Mouse (Mus musculus) cerebral cortex, adult 2 months (tissue): ENCODE data around the gene 1500009C09Rik.

Source experiments
- WGBS: fragments of 180-500 bp; shearing (Covaris S2); methylation state at CpG from one replicate; pipeline ENCODE4 v1.1.7; 2018; 5-methylcytosine and 5-hydroxymethylcytosine counted together

1500009C09Rik gene

GRCm38 (mm10) chr15:82252097-82252496 lies at the start of gene 1500009C09Rik:
Gene 1500009C09Rik (plus strand): TSS chr15:82252397.
- 94% methylated on average over 6 of the region's 6 CpGs for WGBS

- 89% methylated on average over 10 of the region's 10 CpGs for WGBS
Measured at GRCm38 (mm10) chr15:82203090-82203489, 49.1 kb upstream of the 1500009C09Rik start.

GRCm38 (mm10) chr15:82203611-82204351 lies 48.4 kb upstream of the 1500009C09Rik start:
- WGBS, result 64% methylated on average over 20 of the region's 20 CpGs

DNA sequence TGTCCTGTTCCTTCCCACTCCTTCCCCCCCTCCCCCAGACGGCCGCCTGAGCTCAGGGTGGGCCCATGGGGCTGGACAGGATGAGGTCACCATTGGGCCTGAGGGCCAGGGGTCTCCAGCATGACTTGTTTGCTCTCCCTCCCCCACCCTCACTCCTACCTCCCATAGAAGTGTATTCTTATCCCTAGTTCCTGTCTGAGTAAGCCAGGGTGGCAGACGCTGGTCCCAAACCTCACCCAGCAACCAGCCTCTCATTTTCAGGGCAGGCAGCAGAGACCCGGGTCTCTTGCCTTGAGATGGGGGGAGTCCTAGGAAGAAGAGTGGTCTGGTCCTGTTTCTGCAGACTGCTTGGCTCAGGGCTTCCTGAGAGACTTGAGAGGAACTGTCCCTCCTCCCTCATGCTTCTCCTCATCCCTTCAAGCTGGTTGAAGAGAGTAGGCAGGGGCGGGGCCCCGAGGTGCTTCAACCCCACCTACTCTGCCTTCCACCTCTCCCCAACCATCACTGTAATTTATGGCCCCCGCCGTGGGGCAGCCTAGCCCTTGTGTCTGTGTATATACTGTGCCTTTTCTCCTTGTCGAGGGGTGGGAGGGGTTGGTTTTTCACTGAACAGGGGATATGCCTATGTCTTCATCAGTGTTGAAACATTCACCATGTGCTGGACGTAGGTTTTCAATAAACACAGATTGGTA lies 47.4 kb upstream of the 1500009C09Rik start:
- WGBS, result 62% methylated on average over 10 of the region's 10 CpGs

GRCm38 (mm10) chr15:82206365-82207104 lies 45.7 kb upstream of the 1500009C09Rik start:
- 47% methylated on average over 9 of the region's 9 CpGs for WGBS

GRCm38 (mm10) chr15:82207105-82207459 lies 45.1 kb upstream of the 1500009C09Rik start:
- WGBS, result 42% methylated on average over 34 of the region's 34 CpGs

- WGBS, result 37% methylated on average over 30 of the region's 30 CpGs
Measured at GRCm38 (mm10) chr15:82207504-82208219, 44.5 kb upstream of the 1500009C09Rik start.

DNA sequence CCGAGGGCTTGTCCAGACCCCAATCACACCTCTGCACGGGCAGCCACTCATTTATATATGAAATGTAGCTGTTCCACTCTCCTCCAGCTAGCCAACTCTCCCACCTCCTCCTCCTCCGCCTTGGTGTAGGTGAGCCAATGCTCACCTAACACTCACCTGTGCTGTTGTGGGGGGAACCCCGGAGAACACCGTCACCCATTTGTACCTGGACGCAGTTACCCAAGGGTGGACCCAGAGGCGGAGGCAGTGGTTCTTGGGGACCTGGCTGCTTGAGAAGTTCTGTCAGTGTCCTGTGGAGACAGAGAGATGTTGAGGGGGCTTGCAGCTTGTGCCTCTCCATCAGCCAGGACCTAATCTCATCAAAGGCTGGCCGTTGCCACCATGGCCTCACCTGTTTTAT lies 43.9 kb upstream of the 1500009C09Rik start:
- WGBS, result 84% methylated on average over 8 of the region's 8 CpGs

- WGBS, result 82% methylated on average over 13 of the region's 13 CpGs
Measured at GRCm38 (mm10) chr15:82209295-82210050, 42.7 kb upstream of the 1500009C09Rik start.

DNA sequence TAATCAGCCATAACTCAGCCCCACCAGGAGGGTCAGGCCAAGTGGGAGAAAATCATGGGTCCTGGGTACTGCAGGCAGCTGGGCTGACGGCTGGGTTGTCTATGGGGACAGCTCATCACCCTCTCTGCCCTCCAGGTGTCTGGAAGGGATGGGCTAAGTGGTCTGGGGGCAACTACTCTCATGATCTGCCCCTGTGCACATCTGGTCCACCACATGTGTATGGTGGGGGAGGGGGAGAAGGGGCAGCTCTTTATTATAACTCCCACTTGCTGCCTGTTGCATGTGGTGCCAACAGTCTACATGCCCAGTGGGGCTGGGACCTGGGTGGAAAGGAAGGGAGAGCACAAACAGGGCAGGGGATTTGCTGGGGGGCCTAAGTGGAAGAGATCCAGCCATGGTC lies 41.4 kb upstream of the 1500009C09Rik start:
- WGBS, result 77% methylated on average over 1 of the region's 1 CpGs

DNA sequence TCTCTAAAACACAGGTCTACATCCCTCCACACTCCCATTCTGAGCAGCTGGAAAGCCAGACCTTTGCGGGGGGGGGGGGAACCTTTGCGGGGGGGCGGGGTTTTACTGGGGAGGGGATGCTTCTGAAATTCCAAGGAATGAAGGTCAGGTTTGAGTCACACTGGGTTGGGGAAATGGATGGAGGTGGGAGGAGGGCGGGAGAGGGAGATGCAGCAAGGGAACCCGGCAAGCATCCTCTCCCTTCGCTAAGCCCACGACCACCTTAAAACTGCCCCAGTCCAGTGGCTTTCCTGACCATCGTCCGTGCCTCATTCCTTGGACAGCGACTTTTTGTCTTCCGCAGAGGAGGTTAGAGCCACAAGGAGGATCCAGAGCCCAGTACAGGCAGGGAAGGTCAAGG lies 40.9 kb upstream of the 1500009C09Rik start:
- WGBS, result 5% methylated on average over 11 of the region's 11 CpGs

DNA sequence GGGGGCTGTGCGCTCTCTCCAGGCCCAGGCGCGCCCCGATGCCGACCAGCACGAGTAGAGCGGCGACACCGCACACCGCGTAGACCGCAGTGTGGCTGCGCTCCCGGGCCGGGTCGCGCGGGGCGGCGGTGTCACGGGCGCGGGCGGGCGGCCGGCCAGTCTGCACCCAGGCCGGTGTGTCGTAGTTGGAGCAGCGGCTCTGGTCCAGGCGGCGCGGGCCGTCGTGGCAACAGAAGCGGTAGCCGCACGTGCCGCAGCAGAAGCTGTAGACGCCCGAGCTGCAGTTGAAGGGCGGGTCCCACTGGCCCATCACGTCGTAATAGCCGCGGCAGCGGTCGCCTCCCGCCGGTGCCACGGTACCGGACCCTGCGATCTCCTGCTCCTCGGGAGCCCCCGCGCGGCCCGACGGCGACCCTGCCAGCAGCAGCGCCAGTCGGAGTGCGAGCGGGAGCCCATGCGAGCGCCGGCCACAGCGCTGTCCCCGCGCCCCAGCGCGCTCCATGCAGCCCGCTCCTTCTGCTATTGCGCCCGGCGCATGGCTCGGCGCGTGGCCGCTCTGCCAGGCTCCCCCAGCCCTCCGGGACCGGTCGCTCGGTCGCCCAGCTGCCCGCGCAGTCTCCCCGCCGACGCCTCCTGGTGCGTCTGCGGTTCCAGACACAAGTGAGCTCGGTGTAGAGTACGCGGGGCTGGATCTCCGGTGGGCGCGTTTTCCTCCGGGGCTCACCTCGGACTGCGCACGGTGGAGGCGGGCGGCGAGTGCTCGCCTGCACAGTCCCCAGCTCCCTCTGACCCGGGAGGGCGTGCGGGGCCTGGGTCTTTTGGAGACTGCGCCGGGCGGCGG lies 40.1 kb upstream of the 1500009C09Rik start:
- WGBS, result under 1% methylated on average over 112 of the region's 112 CpGs

GRCm38 (mm10) chr15:82212752-82213063 lies 39.5 kb upstream of the 1500009C09Rik start, which contains the start of gene Shisa8:
Gene Shisa8 (minus strand): TSS chr15:82212815.
- 2% methylated on average over 34 of the region's 34 CpGs for WGBS

DNA sequence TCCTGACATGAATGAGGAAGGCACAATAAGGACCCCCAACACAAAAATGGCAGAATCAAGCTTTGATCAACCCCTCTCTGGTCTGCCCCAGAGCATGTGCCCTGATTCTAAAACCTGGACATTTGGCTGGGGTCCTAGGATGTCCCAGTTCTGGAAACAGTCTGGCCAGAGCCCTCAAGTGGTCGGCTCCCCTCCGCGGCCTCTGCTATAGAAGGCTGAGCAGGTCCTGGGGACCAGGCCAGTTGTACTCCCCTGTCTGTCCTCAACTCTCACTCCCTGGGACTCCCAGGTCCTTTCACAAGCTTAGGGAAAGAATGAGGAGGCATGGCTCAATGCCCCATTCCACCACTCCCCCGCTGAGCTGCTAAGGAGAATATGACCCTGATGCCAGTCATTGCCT lies 39.0 kb upstream of the 1500009C09Rik start:
- WGBS, result 57% methylated on average over 4 of the region's 4 CpGs

GRCm38 (mm10) chr15:82215332-82216046 lies 36.7 kb upstream of the 1500009C09Rik start:
- 30% methylated on average over 11 of the region's 11 CpGs for WGBS

DNA sequence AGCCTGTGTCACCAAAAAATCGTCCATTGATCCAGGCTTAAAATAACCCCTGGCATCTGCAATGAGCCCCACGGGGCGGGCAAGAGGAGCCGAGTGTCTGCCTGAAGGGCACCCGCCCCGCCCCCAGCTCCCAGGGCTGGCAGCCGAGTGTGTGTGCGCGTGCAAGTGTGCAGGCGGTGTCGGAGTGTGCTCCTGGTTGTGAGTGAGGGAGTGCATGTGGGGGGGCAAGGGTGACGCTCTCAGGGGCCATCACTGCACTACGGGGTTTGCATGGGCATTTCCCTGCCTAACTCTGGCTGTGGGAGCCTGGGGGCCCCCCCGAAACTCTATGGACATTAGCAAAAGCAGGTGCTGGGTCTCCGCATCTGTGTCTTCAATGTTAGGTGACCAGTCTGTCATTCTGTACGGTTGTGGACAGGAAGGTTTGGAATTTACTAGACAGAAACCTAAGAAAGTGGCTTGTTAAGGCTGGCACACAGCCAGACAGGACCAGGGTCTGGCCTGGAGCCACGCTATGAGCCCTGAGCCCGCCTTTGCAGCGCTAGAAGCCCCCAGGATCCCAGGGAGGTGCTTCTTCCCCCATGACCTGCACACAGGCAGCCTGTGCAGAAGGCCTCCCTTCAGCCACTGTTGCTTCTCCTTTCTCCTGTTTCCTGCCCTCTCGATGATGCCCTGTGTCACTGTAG lies 35.9 kb upstream of the 1500009C09Rik start:
- WGBS, result 41% methylated on average over 20 of the region's 20 CpGs

DNA sequence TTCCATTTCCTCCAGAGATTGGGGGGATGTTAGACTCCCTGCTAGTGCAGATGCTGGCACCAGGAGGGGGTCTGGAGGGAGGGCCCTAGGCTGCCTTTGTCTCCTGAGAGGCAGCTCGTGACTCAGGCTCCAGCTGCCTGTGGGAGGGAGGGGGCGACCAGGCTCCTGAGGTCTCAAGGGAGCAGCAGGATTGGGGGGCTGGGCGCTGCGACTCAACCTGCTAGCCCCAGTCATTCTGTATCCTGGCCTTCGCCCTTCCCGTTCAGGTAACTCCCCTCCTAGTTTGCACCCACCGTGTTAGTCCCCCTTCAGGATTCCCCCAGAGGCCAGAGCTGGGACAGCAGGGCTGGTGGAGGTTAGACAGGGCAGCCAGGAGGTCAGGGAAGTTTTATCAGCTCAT lies 35.2 kb upstream of the 1500009C09Rik start:
- 72% methylated on average over 7 of the region's 7 CpGs for WGBS

DNA sequence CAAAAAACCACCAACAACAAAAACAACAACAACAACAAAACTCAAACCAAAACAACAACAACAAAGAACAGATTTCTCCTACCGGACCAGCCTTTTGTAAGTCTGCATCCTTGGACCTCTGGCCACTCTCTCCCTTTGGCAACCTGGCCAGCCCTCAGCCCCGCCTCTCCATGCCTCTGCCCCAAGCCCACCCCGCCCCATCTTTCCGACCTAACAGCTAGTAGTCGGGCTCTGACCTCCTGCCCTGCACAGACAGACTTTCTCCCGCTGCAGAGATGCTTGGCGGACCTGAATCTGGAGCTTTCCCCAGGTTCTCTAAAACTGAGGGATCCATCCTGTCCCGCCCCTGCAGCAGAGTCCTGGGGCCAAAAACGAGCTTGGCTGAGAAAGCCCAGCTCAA lies 34.2 kb upstream of the 1500009C09Rik start:
- 65% methylated on average over 9 of the region's 9 CpGs for WGBS
